Mouse (Mus musculus): ENCODE measurements at regions not wholly inside any gene's neighbourhood (a gene's known extent, or its start where the extent isn't known, plus 50 kb on each side); places are given as distances from the start of the nearest gene placed in this dataset.
"Not testable (repeated sequence)": the region's sequence is repeated elsewhere in the genome, so short reads cannot be mapped to it uniquely, and the experiment has no call there.

DNA sequence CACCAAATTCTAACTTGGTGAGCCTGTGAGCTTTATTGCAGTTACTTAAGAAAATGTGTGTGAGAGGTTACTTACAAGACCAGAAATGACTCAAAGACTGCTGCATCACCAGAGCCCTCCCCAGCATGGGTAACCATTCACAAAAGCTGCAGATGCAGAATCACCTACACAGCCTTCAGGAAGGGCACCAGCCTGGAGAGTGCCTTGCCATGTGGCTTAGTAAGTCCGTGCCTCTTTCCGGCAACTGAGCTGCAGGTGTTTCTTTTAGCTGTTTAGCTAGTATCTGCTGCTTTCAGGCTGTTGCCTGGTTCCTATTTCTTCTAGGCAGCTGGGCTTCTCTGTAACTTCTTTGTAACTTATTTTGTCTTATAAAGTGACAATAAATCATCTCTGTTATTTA, 213.2 kb upstream of the Stxbp6 start:
- Histone ChIP-seq H3K4me3 (ENCODE audit: low read depth, low read length) (no peak overlapping the region), H3K9ac (no peak overlapping the region), H3K9me3 (ENCODE audit: low read depth, low read length) (no peaks in the 10 kb centered on the region), H3K27ac (ENCODE audit: low read depth) (no peak overlapping the region), H3K4me2 (no peak overlapping the region), H3K4me1 (ENCODE audit: insufficient read depth) (no peaks in the 10 kb centered on the region), H3K27me3 (ENCODE audit: insufficient read depth, low read length) (no peaks in the 10 kb centered on the region), H3K36me3 (ENCODE audit: insufficient read depth) (no peaks in the 10 kb centered on the region)
- no peak for TF ChIP-seq CTCF (IDR thresholded peaks at IDR 0.05; ENCODE audit: low read depth)
- ATAC-seq (ENCODE audit: insufficient read depth) (no peak), DNase-seq (no peak)
- 51% methylated on average over 2 of the region's 2 CpGs for WGBS

- 81% methylated on average over 5 of the region's 5 CpGs for WGBS
- no peaks in the 10 kb centered on the region for H3K36me3 ChIP-seq (ENCODE audit: insufficient read depth)
- H3K9ac ChIP-seq = no peak overlapping the region
- no peaks in the 10 kb centered on the region for H3K4me1 ChIP-seq (ENCODE audit: insufficient read depth)
- no peak overlapping the region for H3K4me3 ChIP-seq (ENCODE audit: low read depth, low read length)
- no peak overlapping the region for H3K4me2 ChIP-seq
- H3K9me3 ChIP-seq (ENCODE audit: low read depth, low read length) = no peaks in the 10 kb centered on the region
- no peak for ATAC-seq (ENCODE audit: insufficient read depth)
- TF ChIP-seq CTCF (IDR thresholded peaks at IDR 0.05; ENCODE audit: low read depth) = no peak
- no peak overlapping the region for H3K27ac ChIP-seq (ENCODE audit: low read depth)
- H3K27me3 ChIP-seq (ENCODE audit: insufficient read depth, low read length) = no peaks in the 10 kb centered on the region
- no peak for DNase-seq
These were observed 181.8 kb upstream of the Stxbp6 start for GRCm38 (mm10) chr12:45256309-45256708.

DNA sequence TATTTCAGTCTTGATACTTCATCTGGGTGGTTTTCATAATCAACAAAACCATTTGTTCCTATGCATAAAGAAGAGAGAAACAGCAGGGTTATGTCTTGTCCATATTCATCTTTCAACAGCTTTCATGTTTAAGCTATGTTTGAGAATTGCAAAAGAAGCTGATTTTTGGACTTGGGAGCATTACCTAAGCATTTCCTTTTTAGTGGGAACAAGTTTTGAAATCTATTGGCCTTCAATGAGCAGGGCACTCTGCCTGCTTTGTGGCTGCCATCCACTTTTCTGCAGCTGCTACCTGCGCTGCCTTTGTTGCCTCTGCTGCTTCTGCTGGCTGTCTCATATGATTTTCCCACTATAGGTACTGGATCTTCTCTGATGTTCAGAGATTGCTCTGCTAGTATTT, 136.6 kb upstream of the Stxbp6 start:
- WGBS = 85% methylated on average over 1 of the region's 1 CpGs
- Histone ChIP-seq H3K9me3 (ENCODE audit: low read depth, low read length) (no peaks in the 10 kb centered on the region), H3K4me3 (ENCODE audit: low read depth, low read length) (no peak overlapping the region), H3K36me3 (ENCODE audit: insufficient read depth) (no peaks in the 10 kb centered on the region), H3K27me3 (ENCODE audit: insufficient read depth, low read length) (no peaks in the 10 kb centered on the region), H3K4me2 (no peak overlapping the region), H3K27ac (ENCODE audit: low read depth) (no peak overlapping the region), H3K4me1 (ENCODE audit: insufficient read depth) (no peaks in the 10 kb centered on the region), H3K9ac (no peak overlapping the region)
- ATAC-seq (ENCODE audit: insufficient read depth) = no peak
- TF ChIP-seq CTCF (IDR thresholded peaks at IDR 0.05; ENCODE audit: low read depth) = no peak
- no peak for DNase-seq

DNA sequence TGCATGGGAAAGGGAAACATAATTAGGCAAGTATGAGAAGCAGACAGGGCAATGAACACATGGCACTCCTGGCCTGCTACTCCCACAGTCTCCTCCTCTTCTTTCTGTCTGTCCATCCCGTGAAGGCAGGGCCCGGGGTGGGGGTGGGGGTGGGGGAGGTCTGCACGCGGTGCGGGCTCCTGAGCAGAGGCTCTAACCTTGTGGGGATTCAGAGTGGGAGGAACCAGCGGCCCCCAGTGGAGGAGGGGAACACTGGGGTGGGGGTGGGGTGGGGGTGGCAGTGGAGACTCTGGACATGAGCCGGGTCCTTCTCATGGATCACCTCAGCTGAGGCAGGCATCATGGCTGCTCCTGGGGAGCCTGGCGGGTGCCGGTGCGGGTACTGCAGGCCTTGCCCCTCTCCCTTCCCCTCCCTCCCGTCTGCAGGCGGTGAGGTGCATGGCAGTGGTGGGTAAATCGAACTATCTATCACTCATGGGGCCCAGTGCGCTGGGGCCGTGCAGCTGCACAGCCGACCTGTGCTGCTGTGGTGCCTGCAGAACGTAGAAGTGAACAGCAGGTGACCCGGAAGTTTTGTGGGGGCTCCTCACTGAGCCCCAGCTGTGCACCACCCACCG, 120.9 kb upstream of the Stxbp6 start:
- no peak for TF ChIP-seq CTCF (IDR thresholded peaks at IDR 0.05; ENCODE audit: low read depth)
- no peak for ATAC-seq (ENCODE audit: insufficient read depth)

GRCm38 (mm10) chr12:45187149-45187548, 112.6 kb upstream of the Stxbp6 start:
- DNase-seq = peak; percentile 90

More for the DNA sequence above, 120.9 kb upstream of the Stxbp6 start:
- H3K9me3 ChIP-seq (ENCODE audit: low read depth, low read length) = no peaks in the 10 kb centered on the region
- no peak overlapping the region for H3K4me2 ChIP-seq
- no peak overlapping the region for H3K4me3 ChIP-seq (ENCODE audit: low read depth, low read length)
- DNase-seq = no peak
- no peaks in the 10 kb centered on the region for H3K36me3 ChIP-seq (ENCODE audit: insufficient read depth)
- 58% methylated on average over 18 of the region's 19 CpGs for WGBS
- no peak overlapping the region for H3K27ac ChIP-seq (ENCODE audit: low read depth)
- no peaks in the 10 kb centered on the region for H3K4me1 ChIP-seq (ENCODE audit: insufficient read depth)
- no peaks in the 10 kb centered on the region for H3K27me3 ChIP-seq (ENCODE audit: insufficient read depth, low read length)
- no peak overlapping the region for H3K9ac ChIP-seq

DNA sequence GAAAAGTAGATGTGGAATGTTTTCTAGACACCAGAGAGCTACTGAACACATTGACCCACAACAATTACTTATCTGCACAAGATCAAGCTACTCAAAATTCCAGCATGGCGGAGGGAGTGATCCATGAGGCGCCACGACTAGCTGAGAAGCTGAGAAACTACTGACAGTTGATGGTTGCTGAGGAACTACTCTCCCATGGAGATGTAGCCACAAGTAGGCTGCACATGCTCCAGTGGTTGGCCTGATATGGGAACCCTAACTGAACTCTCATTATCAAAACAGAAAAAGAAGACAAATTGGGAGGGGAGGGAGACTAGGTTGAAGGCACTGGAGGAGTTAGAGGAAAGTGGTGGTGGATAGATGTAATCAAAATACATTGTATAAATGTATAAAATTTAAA, 110.0 kb upstream of the Stxbp6 start:
- no peaks in the 10 kb centered on the region for H3K36me3 ChIP-seq (ENCODE audit: insufficient read depth)
- no peak overlapping the region for H3K4me3 ChIP-seq (ENCODE audit: low read depth, low read length)
- H3K4me2 ChIP-seq = no peak overlapping the region
- no peaks in the 10 kb centered on the region for H3K9me3 ChIP-seq (ENCODE audit: low read depth, low read length)
- DNase-seq (no peak), ATAC-seq (ENCODE audit: insufficient read depth) (no peak)
- no peaks in the 10 kb centered on the region for H3K27me3 ChIP-seq (ENCODE audit: insufficient read depth, low read length)
- H3K27ac ChIP-seq (ENCODE audit: low read depth) = no peak overlapping the region
- no peak overlapping the region for H3K9ac ChIP-seq
- no peaks in the 10 kb centered on the region for H3K4me1 ChIP-seq (ENCODE audit: insufficient read depth)
- 74% methylated on average over 3 of the region's 3 CpGs for WGBS
- no peak for TF ChIP-seq CTCF (IDR thresholded peaks at IDR 0.05; ENCODE audit: low read depth)

More at GRCm38 (mm10) chr12:45187149-45187548, 112.6 kb upstream of the Stxbp6 start:
- no peaks in the 10 kb centered on the region for H3K36me3 ChIP-seq (ENCODE audit: insufficient read depth)
- H3K9ac ChIP-seq = no peak overlapping the region
- no peaks in the 10 kb centered on the region for H3K9me3 ChIP-seq (ENCODE audit: low read depth, low read length)
- H3K4me3 ChIP-seq (ENCODE audit: low read depth, low read length) = no peak overlapping the region
- ATAC-seq (ENCODE audit: insufficient read depth) = no peak
- no peaks in the 10 kb centered on the region for H3K4me1 ChIP-seq (ENCODE audit: insufficient read depth)
- H3K27me3 ChIP-seq (ENCODE audit: insufficient read depth, low read length) = no peaks in the 10 kb centered on the region
- no peak overlapping the region for H3K4me2 ChIP-seq
- TF ChIP-seq CTCF (IDR thresholded peaks at IDR 0.05; ENCODE audit: low read depth) = peak; percentile 85
- no peak overlapping the region for H3K27ac ChIP-seq (ENCODE audit: low read depth)
- 8% methylated on average over 6 of the region's 6 CpGs for whole genome bisulfite sequencing

- TF ChIP-seq CTCF (IDR thresholded peaks at IDR 0.05; ENCODE audit: low read depth) = no peak
- H3K9ac ChIP-seq = no peak overlapping the region
- no peaks in the 10 kb centered on the region for H3K9me3 ChIP-seq (ENCODE audit: low read depth, low read length)
- no peaks in the 10 kb centered on the region for H3K27me3 ChIP-seq (ENCODE audit: insufficient read depth, low read length)
- H3K36me3 ChIP-seq (ENCODE audit: insufficient read depth) = no peaks in the 10 kb centered on the region
- ATAC-seq (ENCODE audit: insufficient read depth) (no peak), DNase-seq (no peak)
- no peak overlapping the region for H3K4me3 ChIP-seq (ENCODE audit: low read depth, low read length)
- no peaks in the 10 kb centered on the region for H3K4me1 ChIP-seq (ENCODE audit: insufficient read depth)
- WGBS = 73% methylated on average over 3 of the region's 3 CpGs
- H3K4me2 ChIP-seq = no peak overlapping the region
- H3K27ac ChIP-seq (ENCODE audit: low read depth) = no peak overlapping the region
These were observed 102.9 kb upstream of the Stxbp6 start for GRCm38 (mm10) chr12:45177454-45177853.

GRCm38 (mm10) chr12:45175259-45175658, 100.8 kb upstream of the Stxbp6 start:
- H3K9me3 ChIP-seq (ENCODE audit: low read depth, low read length); H3K27ac ChIP-seq (ENCODE audit: low read depth); H3K9ac ChIP-seq; H3K27me3 ChIP-seq (ENCODE audit: insufficient read depth, low read length); H3K4me1 ChIP-seq (ENCODE audit: insufficient read depth); H3K36me3 ChIP-seq (ENCODE audit: insufficient read depth); ATAC-seq (ENCODE audit: insufficient read depth); DNase-seq; H3K4me3 ChIP-seq (ENCODE audit: low read depth, low read length); H3K4me2 ChIP-seq: not testable (repeated sequence)
- WGBS = 80% methylated on average over 2 of the region's 2 CpGs

Measured in lung, embryonic 14.5 days (tissue).